Mouse (Mus musculus) midbrain, embryonic 14.5 days (tissue): Measurements from ENCODE around the gene Gm45844. TPM values are rescaled to one million over a fixed set of nuclear protein-coding genes. Genes with fewer than 3 reads are reported as not detected.

ENCODE experiments used
- ATAC-seq: fragments of 200-750 bp; cut with Nextera tagmentation; 2 replicates; pipeline ENCODE4 v1.8.0; 2017; ENCODE audit warnings: moderate number of reproducible peaks, moderate library complexity; ENCODE audit not compliant: low FRiP score, low TSS enrichment
- DNase-seq: peaks from one replicate; pipeline ENCODE4 v3.0.0-alpha.2; 2015
- H3K27ac ChIP-seq: fragments of 300-500 bp; sonication (generic); replicated peaks from 2 replicates; pipeline ENCODE4 v1.5.1; 2014; ENCODE audit warnings: mild to moderate bottlenecking, low read depth, low read length, moderate library complexity
- H3K27me3 ChIP-seq: fragments of 300-500 bp; sonication (generic); 2 replicates; pipeline ENCODE4 v1.6.1; 2014; ENCODE audit warnings: low read length, control low read depth, mixed read lengths; ENCODE audit not compliant: control insufficient read depth, insufficient read depth
- H3K36me3 ChIP-seq: fragments of 300-500 bp; sonication (generic); 2 replicates; pipeline ENCODE4 v1.6.1; 2014; ENCODE audit warnings: low read length, control low read depth; ENCODE audit not compliant: control insufficient read depth, insufficient read depth
- H3K4me1 ChIP-seq: fragments of 300-500 bp; sonication (generic); 2 replicates; pipeline ENCODE4 v1.6.1; 2014; ENCODE audit warnings: mild to moderate bottlenecking, antibody characterized with exemption, low read length, control low read depth; ENCODE audit not compliant: control insufficient read depth, insufficient read depth
- H3K4me2 ChIP-seq: fragments of 300-500 bp; sonication (generic); 2 replicates; pipeline ENCODE4 v1.6.1; 2014; ENCODE audit warnings: mild to moderate bottlenecking, low read length, moderate library complexity
- H3K4me3 ChIP-seq: fragments of 300-500 bp; sonication (generic); replicated peaks from 2 replicates; pipeline ENCODE4 v1.5.1; 2014; ENCODE audit warnings: low read depth, low read length
- H3K9ac ChIP-seq: fragments of 300-500 bp; sonication (generic); replicated peaks from 2 replicates; pipeline ENCODE4 v1.6.1; 2014; ENCODE audit warnings: mild to moderate bottlenecking, low read length, moderate library complexity
- H3K9me3 ChIP-seq: fragments of 300-500 bp; sonication (generic); 2 replicates; pipeline ENCODE4 v1.6.1; 2016; ENCODE audit warnings: low read length, control low read depth, mixed read lengths; ENCODE audit not compliant: control insufficient read depth
- WGBS: fragments of 180-500 bp; shearing (Covaris S2); extraction: QIAGEN DNeasy Blood & Tissue Kit; methylation state at CpG from one replicate; pipeline ENCODE4 v1.1.7; 2014; 5-methylcytosine and 5-hydroxymethylcytosine counted together
- microRNA-seq: library from miRNA; unstranded; fragments of <30 nt; microRNA quantifications from one replicate; pipeline ENCODE4, GENCODE M21; 2016
- polyA plus RNA-seq: library from polyadenylated mRNA; unstranded; fragments of >200 nt; fragmentation: Nextera tagmentation; extraction: Ambion mirVana; gene quantifications from 2 replicates; pipeline ENCODE4 v1.2.1, GENCODE M21; 2014

The Gm45844 gene
- polyA plus RNA-seq, 1 experiment from 2014 or later = 10.2 TPM

- no peak overlapping the region for H3K9ac ChIP-seq
- no peak overlapping the region for H3K4me2 ChIP-seq
- H3K27ac ChIP-seq = no peak overlapping the region
- H3K9me3 ChIP-seq = no peaks in the 10 kb centered on the region
- H3K4me1 ChIP-seq = no peaks in the 10 kb centered on the region
- H3K36me3 ChIP-seq = peaks cover 26% of the 10 kb centered on the region
- ATAC-seq = no peak
- H3K27me3 ChIP-seq = no peaks in the 10 kb centered on the region
- 96% methylated on average over 1 of the region's 1 CpGs for WGBS
- no peak for DNase-seq
- no peak overlapping the region for H3K4me3 ChIP-seq
Measured at GRCm38 (mm10) chr7:7185897-7186296, 92.2 kb downstream of the Gm45844 start.

DNA sequence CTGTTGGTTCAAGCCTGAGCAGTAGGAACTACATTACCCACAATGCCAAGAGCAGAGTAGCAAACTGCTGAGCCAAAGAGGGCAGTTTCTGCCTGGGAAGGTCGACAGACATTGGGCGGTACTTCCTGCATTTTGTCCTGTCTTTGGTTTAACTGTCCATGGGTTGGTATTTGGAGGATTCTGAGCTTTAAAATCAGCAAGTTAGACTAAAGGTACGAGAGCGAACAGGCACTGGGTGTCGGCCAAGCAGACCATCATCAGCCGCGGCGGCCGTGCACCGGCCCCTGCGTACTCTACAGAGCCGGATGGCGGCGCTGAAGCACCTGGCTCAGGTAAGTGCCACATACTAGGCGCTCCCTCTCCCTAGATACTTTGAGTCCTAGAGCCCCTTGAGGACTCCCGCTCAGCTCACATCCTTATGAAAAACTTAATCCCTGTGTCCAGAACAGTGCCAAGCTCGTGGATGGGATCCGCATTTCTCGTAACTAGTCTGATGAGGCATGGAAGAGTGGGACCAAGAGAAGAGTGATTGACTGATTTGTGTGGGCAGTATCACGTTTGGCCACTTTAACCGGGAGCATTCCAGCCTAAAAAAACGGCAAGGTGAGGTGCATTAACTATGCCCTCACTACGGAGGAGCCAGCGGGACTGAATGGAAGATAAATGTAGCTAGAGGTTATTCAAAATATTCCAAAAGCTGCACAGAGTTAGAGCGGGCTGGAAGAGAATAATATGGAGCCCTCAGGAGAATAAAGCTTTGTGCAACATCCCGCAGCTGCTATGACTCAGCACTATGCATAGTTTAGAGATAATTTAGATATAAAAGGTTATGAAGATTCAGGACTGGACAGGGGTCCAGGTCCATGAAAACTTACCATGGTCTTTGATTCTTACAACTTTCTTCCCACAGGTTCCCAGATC lies 106.6 kb downstream of the Gm45844 start, which contains the start of gene Zfp418:
Gene Zfp418, plus strand, starts transcription at position 104 of the 921 bp plus-strand sequence.
- Histone ChIP-seq H3K27me3 (no peaks in the 10 kb centered on the region), H3K27ac (peak within 1 kb of the TSS; percentile 58), H3K4me3 (peak within 1 kb of the TSS; percentile 54), H3K9ac (peak within 1 kb of the TSS; percentile 68), H3K9me3 (no peaks in the 10 kb centered on the region), H3K4me1 (peaks cover 7% of the 10 kb centered on the region; the same call in 1 of the 2 replicates), H3K36me3 (peaks cover 16% of the 10 kb centered on the region), H3K4me2 (peak within 1 kb of the TSS; percentile 71)
- 2% methylated on average over 26 of the region's 26 CpGs for WGBS
- ATAC-seq (peak; percentile 96), DNase-seq (peak; percentile 89)

Small RNAs within 50 kb of the gene (microRNA-seq; reads per million reads assigned to microRNA genes)
- 2.4 reads per million, percentile 15 among the genes with 10 or more reads in this experiment for gene Mir5620

Other genes starting within 250 kb of the Gm45844 start
- 24.0 and 27.9 TPM in 2 replicates for gene Zfp954, start 156.8 kb downstream of the Gm45844 start, polyA plus RNA-seq
- gene Zfp773, start 141.5 kb downstream of the Gm45844 start, polyA plus RNA-seq = 14.0 and 16.7 TPM in 2 replicates
- gene Zfp418, start 107.0 kb downstream of the Gm45844 start, polyA plus RNA-seq = 3.6 and 4.2 TPM in 2 replicates
- gene Zfp772, start 68.3 kb downstream of the Gm45844 start, polyA plus RNA-seq = 9.1 and 10.3 TPM in 2 replicates
- gene Vmn2r29, start 31.0 kb downstream of the Gm45844 start, polyA plus RNA-seq = 0.73 and 1.0 TPM in 2 replicates
- gene Clcn4, start 22.6 kb upstream of the Gm45844 start, polyA plus RNA-seq = 166 and 179 TPM in 2 replicates
- gene Vmn2r30, start 59.3 kb upstream of the Gm45844 start, polyA plus RNA-seq = not detected in 2 replicates
- not detected in 2 replicates for gene Gm45783, start 96.3 kb upstream of the Gm45844 start, polyA plus RNA-seq
- gene Vmn2r31, start 121.4 kb upstream of the Gm45844 start, polyA plus RNA-seq = not detected in 2 replicates
- gene Vmn2r32, start 201.7 kb upstream of the Gm45844 start, polyA plus RNA-seq = not detected in 2 replicates